Mouse (Mus musculus) heart, adult 2 months (tissue): ENCODE results near the gene Olfr1228.

Source experiments
- CTCF ChIP-seq: fragments of 200-600 bp; IDR thresholded peaks from 2 replicates; pipeline ENCODE4 v1.8.1; 2022; ENCODE audit warnings: antibody characterized with exemption, mild to moderate bottlenecking, moderate library complexity
- POLR2A ChIP-seq: fragments of 200-500 bp; IDR thresholded peaks from 2 replicates; pipeline ENCODE4 v1.6.1; 2011; ENCODE audit warnings: mild to moderate bottlenecking, low read depth, low read length, control low read depth; ENCODE audit not compliant: insufficient read depth

- TF ChIP-seq POLR2A = no peak
- no peak for TF ChIP-seq CTCF
Measured at GRCm38 (mm10) chr2:89253962-89254361, at the start of gene Olfr1228.
